Mouse (Mus musculus): ENCODE results near the gene Nrxn3. TPM values are rescaled to one million over a fixed set of nuclear protein-coding genes. Genes with fewer than 3 reads are reported as not detected.

Nrxn3 gene
- polyA plus RNA-seq, 1 experiment from 2014 or later: 0.72 TPM

DNA sequence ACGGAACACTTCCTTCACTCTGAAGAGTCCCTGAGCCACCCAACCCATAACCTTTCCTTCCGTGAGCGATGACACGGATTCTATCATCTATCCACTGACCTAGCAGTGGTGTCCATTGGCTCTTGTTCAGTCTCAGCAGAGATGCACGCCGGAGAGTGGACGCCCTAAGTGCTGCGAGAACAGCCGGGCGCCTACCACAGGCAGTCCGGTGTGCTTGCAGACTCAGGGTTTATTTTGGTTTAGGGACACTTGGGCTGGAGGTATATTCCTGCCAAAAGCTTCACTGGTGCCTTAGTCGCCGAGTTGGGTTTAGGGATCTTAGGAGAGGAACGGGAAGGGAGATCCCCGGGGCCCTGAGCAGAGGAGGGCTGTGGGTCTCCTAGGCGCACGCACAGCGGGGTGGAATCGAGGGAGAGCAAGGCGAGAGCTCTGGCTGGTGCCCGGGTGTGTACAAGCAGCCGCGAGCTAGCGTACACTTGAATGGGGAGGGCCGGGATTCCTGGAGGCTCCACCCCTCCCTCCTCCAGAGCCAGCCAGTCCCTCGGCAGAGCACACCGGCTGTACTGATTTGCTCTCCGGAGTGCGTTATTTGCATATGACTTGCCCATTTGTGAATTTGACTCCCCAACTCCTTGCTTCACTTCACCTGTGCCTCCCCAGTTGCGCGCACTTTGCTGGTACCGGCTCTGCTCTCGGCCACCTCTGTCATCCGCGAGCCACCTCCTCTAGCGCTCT is 1089.3 kb downstream of the Nrxn3 start:
- Histone ChIP-seq H3K27ac (ENCODE audit: low read depth) (no peak overlapping the region), H3K36me3 (replicated peaks; ENCODE audit: insufficient read depth, low read length) (no peaks in the 10 kb centered on the region), H3K27me3 (ENCODE audit: insufficient read depth, low read length) (peaks cover 22% of the 10 kb centered on the region), H3K4me2 (ENCODE audit: low read depth, low read length) (peak overlapping the region; percentile 46), H3K9ac (replicated peaks) (no peak overlapping the region), H3K4me3 (ENCODE audit: low read depth, low read length) (no peak overlapping the region), H3K4me1 (ENCODE audit: insufficient read depth) (0 out of 2 replicates have a peak, but pooled peaks cover 3% of the 10 kb centered on the region), H3K9me3 (ENCODE audit: low read length) (no peaks in the 10 kb centered on the region)
- under 1% methylated on average over 35 of the region's 36 CpGs for WGBS (ENCODE audit: insufficient replicate concordance)
- ATAC-seq (peak; percentile 72), DNase-seq (peak; percentile 29)
- TF ChIP-seq EP300 (IDR thresholded peaks at IDR 0.05; ENCODE audit: low read depth) (no peak), CTCF (IDR thresholded peaks at IDR 0.05; ENCODE audit: low read depth) (no peak)

DNA sequence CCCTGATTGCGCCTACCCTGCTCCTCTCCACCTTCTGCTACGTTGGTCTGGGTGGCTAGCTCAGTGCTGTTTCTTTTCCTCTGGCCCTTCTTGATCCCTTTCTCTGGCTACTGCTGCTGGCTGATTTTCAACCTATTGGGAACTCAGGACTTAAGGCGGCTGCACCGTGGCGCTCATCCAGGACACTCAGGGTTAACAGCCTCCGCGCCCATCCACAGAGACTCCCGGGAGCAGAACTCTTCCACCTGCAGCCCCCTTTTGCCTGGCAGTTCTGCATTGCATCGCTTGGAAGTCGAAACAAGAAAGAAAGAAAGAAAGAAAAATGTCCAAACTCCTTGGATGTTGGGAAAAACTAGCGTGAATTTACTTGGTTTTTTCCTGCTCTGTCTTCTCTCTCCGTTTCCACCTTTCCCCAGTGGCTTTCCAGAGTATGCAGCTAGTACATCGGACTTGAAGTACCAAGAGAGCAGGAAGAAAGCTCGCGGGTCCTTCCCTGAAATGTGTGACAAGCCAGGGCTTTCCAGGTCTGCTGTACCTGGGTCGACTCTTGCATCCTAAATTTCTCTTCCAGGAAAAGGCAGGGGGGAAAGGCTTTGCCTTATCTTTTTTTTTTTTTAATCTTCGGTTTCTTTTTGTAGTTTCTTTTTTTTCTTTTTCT is 1090.0 kb downstream of the Nrxn3 start:
- Histone ChIP-seq H3K27me3 (ENCODE audit: insufficient read depth, low read length) (peaks cover 22% of the 10 kb centered on the region), H3K4me2 (ENCODE audit: low read depth, low read length) (peak overlapping the region; percentile 46), H3K9me3 (ENCODE audit: low read length) (no peaks in the 10 kb centered on the region), H3K27ac (ENCODE audit: low read depth) (no peak overlapping the region), H3K9ac (replicated peaks) (no peak overlapping the region), H3K36me3 (replicated peaks; ENCODE audit: insufficient read depth, low read length) (no peaks in the 10 kb centered on the region), H3K4me1 (ENCODE audit: insufficient read depth) (0 out of 2 replicates have a peak, but pooled peaks cover 3% of the 10 kb centered on the region), H3K4me3 (ENCODE audit: low read depth, low read length) (no peak overlapping the region)
- TF ChIP-seq CTCF (IDR thresholded peaks at IDR 0.05; ENCODE audit: low read depth) (no peak), EP300 (IDR thresholded peaks at IDR 0.05; ENCODE audit: low read depth) (no peak)
- no peak for DNase-seq
- WGBS (ENCODE audit: insufficient replicate concordance): 1% methylated on average over 17 of the region's 17 CpGs
- ATAC-seq: no peak

DNA sequence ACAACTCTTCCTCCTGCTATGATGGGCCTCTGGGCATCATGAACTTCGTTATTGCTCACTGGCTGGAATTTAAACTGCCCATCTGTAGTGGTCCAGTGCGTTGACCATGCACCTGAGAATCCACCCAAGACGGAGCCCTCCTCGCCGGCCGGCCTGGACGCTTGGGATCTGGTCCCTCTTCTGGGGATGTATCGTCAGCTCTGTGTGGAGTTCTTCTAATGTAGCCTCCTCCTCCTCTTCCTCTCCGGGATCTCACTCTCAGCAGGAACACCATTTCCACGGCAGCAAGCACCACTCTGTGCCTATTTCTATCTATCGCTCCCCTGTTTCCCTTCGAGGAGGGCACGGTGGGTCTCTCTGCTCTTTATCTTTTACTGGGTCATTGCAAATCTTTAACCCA is 1090.6 kb downstream of the Nrxn3 start:
- ATAC-seq (no peak), DNase-seq (no peak)
- H3K27me3 ChIP-seq (ENCODE audit: insufficient read depth, low read length): peaks cover 22% of the 10 kb centered on the region
- 15% methylated on average over 13 of the region's 13 CpGs for WGBS (ENCODE audit: insufficient replicate concordance)
- no peaks in the 10 kb centered on the region for H3K9me3 ChIP-seq (ENCODE audit: low read length)
- no peak overlapping the region for H3K4me2 ChIP-seq (ENCODE audit: low read depth, low read length)
- no peak overlapping the region for H3K9ac ChIP-seq (replicated peaks)
- TF ChIP-seq EP300 (IDR thresholded peaks at IDR 0.05; ENCODE audit: low read depth) (no peak), CTCF (IDR thresholded peaks at IDR 0.05; ENCODE audit: low read depth) (no peak)
- H3K4me3 ChIP-seq (ENCODE audit: low read depth, low read length): no peak overlapping the region
- 0 out of 2 replicates have a peak, but pooled peaks cover 3% of the 10 kb centered on the region for H3K4me1 ChIP-seq (ENCODE audit: insufficient read depth)
- H3K27ac ChIP-seq (ENCODE audit: low read depth): no peak overlapping the region
- no peaks in the 10 kb centered on the region for H3K36me3 ChIP-seq (replicated peaks; ENCODE audit: insufficient read depth, low read length)

DNA sequence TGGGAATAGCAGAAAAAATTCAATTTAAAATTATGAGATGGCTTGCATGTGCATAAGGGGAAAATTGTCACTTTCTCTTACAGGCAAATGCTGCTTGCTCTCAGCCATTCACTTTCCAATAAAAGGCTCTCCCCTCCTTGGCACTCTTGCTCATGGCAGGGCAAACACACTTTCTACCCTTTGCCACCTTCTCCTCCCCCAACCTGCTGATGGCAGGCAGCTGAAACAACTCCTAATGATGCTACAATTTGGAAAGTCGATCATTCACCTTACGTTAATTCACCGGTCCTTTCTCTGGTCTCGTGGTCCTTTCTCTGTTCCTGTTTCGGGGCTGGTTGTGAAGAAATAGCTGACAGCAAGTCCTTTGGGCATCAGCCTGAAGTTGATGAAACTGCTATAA is 1091.0 kb downstream of the Nrxn3 start:
- no peak for ATAC-seq
- H3K9ac ChIP-seq (replicated peaks): no peak overlapping the region
- H3K27me3 ChIP-seq (ENCODE audit: insufficient read depth, low read length): peaks cover 22% of the 10 kb centered on the region
- H3K4me3 ChIP-seq (ENCODE audit: low read depth, low read length): no peak overlapping the region
- no peak overlapping the region for H3K4me2 ChIP-seq (ENCODE audit: low read depth, low read length)
- H3K27ac ChIP-seq (ENCODE audit: low read depth): no peak overlapping the region
- H3K4me1 ChIP-seq (ENCODE audit: insufficient read depth): 0 out of 2 replicates have a peak, but pooled peaks cover 3% of the 10 kb centered on the region
- H3K9me3 ChIP-seq (ENCODE audit: low read length): no peaks in the 10 kb centered on the region
- 65% methylated on average over 5 of the region's 5 CpGs for WGBS (ENCODE audit: insufficient replicate concordance)
- no peak for DNase-seq
- TF ChIP-seq EP300 (IDR thresholded peaks at IDR 0.05; ENCODE audit: low read depth): no peak
- no peak for TF ChIP-seq CTCF (IDR thresholded peaks at IDR 0.05; ENCODE audit: low read depth)
- no peaks in the 10 kb centered on the region for H3K36me3 ChIP-seq (replicated peaks; ENCODE audit: insufficient read depth, low read length)

DNA sequence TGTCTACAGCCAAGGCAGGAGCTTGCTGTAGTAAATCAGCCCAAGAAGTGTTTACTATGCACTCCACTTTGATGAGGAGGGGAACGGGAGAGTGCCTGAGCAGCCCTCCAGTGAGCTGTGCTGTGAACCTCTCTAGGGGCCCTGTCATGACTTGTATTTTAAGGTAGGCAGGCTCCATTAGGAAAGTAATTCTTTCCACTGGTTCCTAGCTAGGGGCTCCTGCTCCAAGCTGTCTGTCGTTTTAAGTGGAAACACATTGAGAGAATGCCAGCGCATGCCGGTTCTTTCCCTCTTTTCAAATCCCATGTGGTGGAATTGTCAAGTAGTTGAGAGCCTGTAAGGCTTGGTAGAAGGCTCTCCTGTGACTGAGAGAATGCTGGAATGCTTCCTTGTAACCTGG is 1091.9 kb downstream of the Nrxn3 start:
- ATAC-seq (no peak), DNase-seq (no peak)
- no peak overlapping the region for H3K27ac ChIP-seq (ENCODE audit: low read depth)
- WGBS (ENCODE audit: insufficient replicate concordance): 51% methylated on average over 4 of the region's 4 CpGs
- peaks cover 22% of the 10 kb centered on the region for H3K27me3 ChIP-seq (ENCODE audit: insufficient read depth, low read length)
- H3K36me3 ChIP-seq (replicated peaks; ENCODE audit: insufficient read depth, low read length): no peaks in the 10 kb centered on the region
- no peaks in the 10 kb centered on the region for H3K9me3 ChIP-seq (ENCODE audit: low read length)
- H3K4me3 ChIP-seq (ENCODE audit: low read depth, low read length): no peak overlapping the region
- H3K9ac ChIP-seq (replicated peaks): no peak overlapping the region
- no peak overlapping the region for H3K4me2 ChIP-seq (ENCODE audit: low read depth, low read length)
- H3K4me1 ChIP-seq (ENCODE audit: insufficient read depth): 0 out of 2 replicates have a peak, but pooled peaks cover 3% of the 10 kb centered on the region
- no peak for TF ChIP-seq CTCF (IDR thresholded peaks at IDR 0.05; ENCODE audit: low read depth)
- TF ChIP-seq EP300 (IDR thresholded peaks at IDR 0.05; ENCODE audit: low read depth): no peak

DNA sequence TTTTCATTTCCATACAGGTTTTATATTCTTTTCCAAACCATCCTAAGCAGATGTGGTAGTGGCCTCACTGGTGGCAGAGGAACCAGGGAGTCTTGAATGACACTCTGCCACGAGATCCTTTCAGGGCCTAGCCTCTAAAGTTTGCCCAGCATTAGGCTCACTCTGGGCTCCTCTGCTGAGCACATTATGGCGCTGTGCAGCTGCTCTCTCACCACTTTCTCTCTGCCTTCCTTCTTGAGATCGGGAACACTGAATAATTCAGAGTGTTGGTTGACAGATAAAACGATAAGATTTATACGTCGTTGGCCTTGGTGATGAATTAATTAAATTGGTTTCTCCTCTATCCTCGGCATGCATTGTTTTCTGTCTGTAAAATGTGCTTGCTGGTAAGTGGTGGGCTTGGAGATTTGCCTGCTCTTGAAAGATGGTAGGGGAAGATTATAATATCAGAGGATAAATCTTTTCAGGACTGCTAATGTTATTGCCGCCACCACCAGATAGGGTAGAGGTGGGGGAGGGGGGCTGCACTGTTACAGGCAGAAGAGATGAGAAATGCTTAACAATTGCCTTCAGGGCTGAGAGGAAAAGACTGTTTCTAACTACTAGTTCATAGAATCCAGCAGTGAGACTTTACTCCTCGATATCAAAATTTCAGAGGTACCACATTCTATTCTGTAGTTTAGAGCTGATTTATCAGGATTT is 1094.5 kb downstream of the Nrxn3 start:
- H3K27ac ChIP-seq (ENCODE audit: low read depth): no peak overlapping the region
- no peak for ATAC-seq
- 65% methylated on average over 9 of the region's 9 CpGs for WGBS (ENCODE audit: insufficient replicate concordance)
- no peak overlapping the region for H3K9ac ChIP-seq (replicated peaks)
- H3K36me3 ChIP-seq (replicated peaks; ENCODE audit: insufficient read depth, low read length): no peaks in the 10 kb centered on the region
- no peak overlapping the region for H3K4me2 ChIP-seq (ENCODE audit: low read depth, low read length)
- no peak overlapping the region for H3K4me3 ChIP-seq (ENCODE audit: low read depth, low read length)
- peaks cover 15% of the 10 kb centered on the region for H3K27me3 ChIP-seq (ENCODE audit: insufficient read depth, low read length)
- H3K9me3 ChIP-seq (ENCODE audit: low read length): no peaks in the 10 kb centered on the region
- H3K4me1 ChIP-seq (ENCODE audit: insufficient read depth): no peaks in the 10 kb centered on the region
- TF ChIP-seq EP300 (IDR thresholded peaks at IDR 0.05; ENCODE audit: low read depth): no peak
- TF ChIP-seq CTCF (IDR thresholded peaks at IDR 0.05; ENCODE audit: low read depth): no peak
- no peak for DNase-seq

Data from liver, postnatal 0 days (tissue).